Mouse (Mus musculus): ENCODE measurements around the gene Eif4a3. TPM values are rescaled to one million over a fixed set of nuclear protein-coding genes. Genes with fewer than 3 reads are reported as not detected.
"Not testable (repeated sequence)": the region's sequence is repeated elsewhere in the genome, so short reads cannot be mapped to it uniquely, and the experiment has no call there.

Gene Eif4a3
- total and polyA plus RNA-seq, 2 experiments from 2014 or later = 192 to 266 TPM

DNA sequence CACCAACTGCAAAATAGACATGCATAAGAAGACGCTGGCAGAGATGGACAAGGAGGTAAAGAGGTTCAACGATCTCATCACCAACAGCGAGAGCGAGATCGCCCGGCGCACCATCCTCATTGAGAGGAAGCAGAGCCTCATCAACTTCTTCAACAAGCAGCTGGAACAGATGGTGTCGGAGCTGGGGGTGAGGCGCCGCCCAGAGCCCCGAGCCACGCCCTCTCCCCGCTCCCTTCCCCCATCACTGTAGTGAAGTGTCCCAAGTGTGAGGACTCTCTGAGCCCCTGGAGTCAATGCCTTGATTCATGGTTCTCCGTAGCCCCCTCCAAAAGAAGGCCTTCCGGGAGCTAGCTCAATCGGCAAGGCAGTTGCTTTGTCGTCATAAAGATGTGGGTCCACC is 48.9 kb downstream of the Eif4a3 start:
- ATAC-seq = no peak
- WGBS = 72% methylated on average over 17 of the region's 17 CpGs
- TF ChIP-seq CTCF (IDR thresholded peaks at IDR 0.05; ENCODE audit: low read depth) = no peak

DNA sequence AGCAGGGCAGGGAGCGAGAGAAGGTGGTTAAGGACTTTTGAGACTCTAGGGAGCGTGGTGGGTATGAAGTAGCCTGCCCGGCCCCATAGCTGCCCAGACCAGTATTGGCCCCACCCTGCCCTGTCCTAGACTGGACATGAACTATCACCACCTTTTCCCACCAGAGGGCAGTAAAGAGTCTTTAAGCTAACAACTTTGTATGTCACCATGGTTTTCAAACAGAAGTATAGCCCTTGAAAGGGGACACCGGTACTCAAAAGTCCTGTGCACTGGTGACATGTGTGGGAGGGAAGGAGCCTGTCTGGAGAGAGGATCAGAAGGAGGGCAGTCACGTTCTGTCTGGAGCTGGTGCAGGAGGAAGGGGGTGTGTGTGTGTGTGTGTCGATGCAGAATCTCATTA is 50.9 kb downstream of the Eif4a3 start:
- H3K36me3 ChIP-seq (ENCODE audit: insufficient read depth) = no peaks in the 10 kb centered on the region; the same call in 1 of the 2 replicates
- peak; percentile 64 for DNase-seq
- no peak overlapping the region for H3K4me2 ChIP-seq (ENCODE audit: low read depth)
- 29% methylated on average over 6 of the region's 6 CpGs for WGBS
- H3K9ac ChIP-seq = no peak overlapping the region
- H3K9me3 ChIP-seq (ENCODE audit: low read length) = no peaks in the 10 kb centered on the region
- H3K4me3 ChIP-seq (ENCODE audit: low read depth, low read length) = no peak overlapping the region
- no peak overlapping the region for H3K27ac ChIP-seq (ENCODE audit: low read depth, low read length)
- H3K4me1 ChIP-seq (ENCODE audit: insufficient read depth) = 0 out of 2 replicates have a peak, but pooled peaks cover 7% of the 10 kb centered on the region
- 0 out of 2 replicates have a peak, but pooled peaks have one; percentile 42 for ATAC-seq
- no peaks in the 10 kb centered on the region for H3K27me3 ChIP-seq (ENCODE audit: insufficient read depth, low read length)
- TF ChIP-seq CTCF (IDR thresholded peaks at IDR 0.05; ENCODE audit: low read depth) = peak; percentile 61

More for the DNA sequence above, 48.9 kb downstream of the Eif4a3 start:
- H3K4me2 ChIP-seq (ENCODE audit: low read depth) = no peak overlapping the region
- no peaks in the 10 kb centered on the region for H3K9me3 ChIP-seq (ENCODE audit: low read length)
- no peak overlapping the region for H3K4me3 ChIP-seq (ENCODE audit: low read depth, low read length)
- H3K27me3 ChIP-seq (ENCODE audit: insufficient read depth, low read length) = no peaks in the 10 kb centered on the region
- no peak overlapping the region for H3K27ac ChIP-seq (ENCODE audit: low read depth, low read length)
- H3K4me1 ChIP-seq (ENCODE audit: insufficient read depth) = 0 out of 2 replicates have a peak, but pooled peaks cover 7% of the 10 kb centered on the region
- no peak overlapping the region for H3K9ac ChIP-seq
- H3K36me3 ChIP-seq (ENCODE audit: insufficient read depth) = no peaks in the 10 kb centered on the region; the same call in 1 of the 2 replicates
- no peak for DNase-seq

DNA sequence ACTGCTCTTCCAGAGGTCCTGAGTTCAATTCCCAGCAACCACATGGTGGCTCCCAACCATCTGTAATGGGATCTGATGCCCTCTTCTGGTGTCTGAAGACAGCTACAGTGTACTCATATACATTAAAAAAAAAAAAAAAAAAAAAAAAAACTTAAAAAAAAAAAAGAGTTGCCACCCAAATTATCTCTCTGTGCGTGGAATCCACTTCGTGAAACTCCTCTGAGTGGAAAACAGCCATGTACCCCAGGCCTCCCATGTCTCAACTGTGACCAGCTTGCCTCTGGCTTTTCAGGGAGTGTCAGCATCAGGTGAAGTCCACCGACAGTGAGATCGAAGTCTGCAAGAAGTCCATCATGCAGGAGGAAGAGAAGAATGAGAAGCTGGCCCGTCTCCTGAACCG is 54.3 kb downstream of the Eif4a3 start:
- ATAC-seq; H3K27ac ChIP-seq (ENCODE audit: low read depth, low read length); H3K9me3 ChIP-seq (ENCODE audit: low read length); H3K36me3 ChIP-seq (ENCODE audit: insufficient read depth); H3K4me3 ChIP-seq (ENCODE audit: low read depth, low read length); H3K4me2 ChIP-seq (ENCODE audit: low read depth); H3K27me3 ChIP-seq (ENCODE audit: insufficient read depth, low read length); DNase-seq; H3K9ac ChIP-seq; H3K4me1 ChIP-seq (ENCODE audit: insufficient read depth): not testable (repeated sequence)
- WGBS = 95% methylated on average over 6 of the region's 6 CpGs

DNA sequence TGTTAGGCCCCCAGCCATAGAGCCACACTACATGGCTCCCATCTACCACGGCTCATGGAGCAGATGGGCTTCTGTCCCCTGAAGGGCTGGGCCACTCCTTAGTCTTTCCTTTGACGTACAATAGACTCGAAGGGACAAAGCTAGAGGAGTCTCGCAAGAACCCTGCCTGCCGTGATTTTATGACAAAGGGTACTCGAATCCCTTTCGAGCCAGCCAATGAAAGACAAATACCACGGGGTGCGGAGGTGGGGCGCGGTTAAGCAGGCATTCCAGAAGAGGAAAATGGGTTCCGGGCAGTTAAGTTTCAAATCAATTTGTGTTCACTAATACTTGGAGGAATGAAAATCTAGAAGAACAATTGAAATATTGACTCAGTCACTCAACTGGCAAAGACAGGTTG is 60.4 kb downstream of the Eif4a3 start:
- Histone ChIP-seq H3K9ac (no peak overlapping the region), H3K27ac (ENCODE audit: low read depth, low read length) (no peak overlapping the region), H3K36me3 (ENCODE audit: insufficient read depth) (peaks cover 7% of the 10 kb centered on the region), H3K4me3 (ENCODE audit: low read depth, low read length) (no peak overlapping the region), H3K4me2 (ENCODE audit: low read depth) (no peak overlapping the region), H3K27me3 (ENCODE audit: insufficient read depth, low read length) (no peaks in the 10 kb centered on the region), H3K4me1 (ENCODE audit: insufficient read depth) (no peaks in the 10 kb centered on the region; the same call in 1 of the 2 replicates), H3K9me3 (ENCODE audit: low read length) (no peaks in the 10 kb centered on the region)
- WGBS = 90% methylated on average over 12 of the region's 12 CpGs
- no peak for DNase-seq
- TF ChIP-seq CTCF (IDR thresholded peaks at IDR 0.05; ENCODE audit: low read depth) = no peak
- no peak for ATAC-seq

Other genes with a start within 250 kb of the Eif4a3 start
- gene Cbx4, start 213.9 kb downstream of the Eif4a3 start, total RNA-seq (2014; rRNA removed) = 36.1 and 38.6 TPM in 2 replicates
- gene Cbx4, start 213.9 kb downstream of the Eif4a3 start, polyA plus RNA-seq (2015; fragmentation: Nextera tagmentation; extraction: Ambion mirVana) = 21.7 and 26.1 TPM in 2 replicates
- 133 and 153 TPM in 2 replicates for gene Tbc1d16, start 71.6 kb downstream of the Eif4a3 start, total RNA-seq (2014; rRNA removed)
- gene Tbc1d16, start 71.6 kb downstream of the Eif4a3 start, polyA plus RNA-seq (2015; fragmentation: Nextera tagmentation; extraction: Ambion mirVana) = 41.2 and 60.4 TPM in 2 replicates
- 10.5 and 14.6 TPM in 2 replicates for gene Ccdc40, start 71.5 kb downstream of the Eif4a3 start, total RNA-seq (2014; rRNA removed)
- gene Ccdc40, start 71.5 kb downstream of the Eif4a3 start, polyA plus RNA-seq (2015; fragmentation: Nextera tagmentation; extraction: Ambion mirVana) = 7.2 and 11.8 TPM in 2 replicates
- gene Gaa, start 32.2 kb downstream of the Eif4a3 start, total RNA-seq (2014; rRNA removed) = 97.3 and 135 TPM in 2 replicates
- 79.8 and 109 TPM in 2 replicates for gene Gaa, start 32.2 kb downstream of the Eif4a3 start, polyA plus RNA-seq (2015; fragmentation: Nextera tagmentation; extraction: Ambion mirVana)
- gene Card14, start 7.7 kb upstream of the Eif4a3 start, total RNA-seq (2014; rRNA removed) = 0.85 and 1.6 TPM in 2 replicates
- 0.28 and 0.34 TPM in 2 replicates for gene Card14, start 7.7 kb upstream of the Eif4a3 start, polyA plus RNA-seq (2015; fragmentation: Nextera tagmentation; extraction: Ambion mirVana)
- gene Sgsh, start 55.4 kb upstream of the Eif4a3 start, total RNA-seq (2014; rRNA removed) = 4.7 and 8.8 TPM in 2 replicates
- 2.4 and 5.0 TPM in 2 replicates for gene Sgsh, start 55.4 kb upstream of the Eif4a3 start, polyA plus RNA-seq (2015; fragmentation: Nextera tagmentation; extraction: Ambion mirVana)
- 3.8 and 4.8 TPM in 2 replicates for gene Slc26a11, start 55.5 kb upstream of the Eif4a3 start, total RNA-seq (2014; rRNA removed)
- gene Slc26a11, start 55.5 kb upstream of the Eif4a3 start, polyA plus RNA-seq (2015; fragmentation: Nextera tagmentation; extraction: Ambion mirVana) = 2.2 and 3.6 TPM in 2 replicates
- gene Rnf213, start 93.0 kb upstream of the Eif4a3 start, total RNA-seq (2014; rRNA removed) = 5.1 and 8.6 TPM in 2 replicates
- gene Rnf213, start 93.0 kb upstream of the Eif4a3 start, polyA plus RNA-seq (2015; fragmentation: Nextera tagmentation; extraction: Ambion mirVana) = 0.78 and 1.1 TPM in 2 replicates
- gene Endov, start 191.3 kb upstream of the Eif4a3 start, total RNA-seq (2014; rRNA removed) = 35.6 and 42.8 TPM in 2 replicates
- gene Endov, start 191.3 kb upstream of the Eif4a3 start, polyA plus RNA-seq (2015; fragmentation: Nextera tagmentation; extraction: Ambion mirVana) = 15.2 and 16.9 TPM in 2 replicates
- 10.0 and 14.2 TPM in 2 replicates for gene Nptx1, start 247.7 kb upstream of the Eif4a3 start, total RNA-seq (2014; rRNA removed)
- gene Nptx1, start 247.7 kb upstream of the Eif4a3 start, polyA plus RNA-seq (2015; fragmentation: Nextera tagmentation; extraction: Ambion mirVana) = 5.1 and 6.9 TPM in 2 replicates